Mouse (Mus musculus) heart, embryonic 13.5 days (tissue): ENCODE measurements around the gene Polr1e. TPM values are rescaled to one million over a fixed set of nuclear protein-coding genes. Genes with fewer than 3 reads are reported as not detected.

Experiments
- ATAC-seq: fragments of 200-750 bp; cut with Nextera tagmentation; 2 replicates; pipeline ENCODE4 v1.8.0; 2017; ENCODE audit warnings: moderate TSS enrichment; ENCODE audit not compliant: insufficient number of reproducible peaks, low FRiP score, low TSS enrichment; ENCODE audit errors: extremely low read depth
- H3K27ac ChIP-seq: fragments of 300-500 bp; sonication (generic); replicated peaks from 2 replicates; pipeline ENCODE4 v1.5.1; 2015; ENCODE audit warnings: moderate library complexity, mild to moderate bottlenecking, inconsistent platforms
- H3K27me3 ChIP-seq: fragments of 300-500 bp; sonication (generic); replicated peaks from 2 replicates; pipeline ENCODE4 v1.6.1; 2015; ENCODE audit warnings: mild to moderate bottlenecking, inconsistent platforms
- H3K36me3 ChIP-seq: fragments of 300-500 bp; sonication (generic); 2 replicates; pipeline ENCODE4 v1.6.1; 2015; ENCODE audit warnings: mild to moderate bottlenecking, inconsistent platforms
- H3K4me1 ChIP-seq: fragments of 300-500 bp; sonication (generic); 2 replicates; pipeline ENCODE4 v1.6.1; 2015; ENCODE audit warnings: inconsistent platforms
- H3K4me2 ChIP-seq: fragments of 300-500 bp; sonication (generic); 2 replicates; pipeline ENCODE4 v1.6.1; 2015; ENCODE audit warnings: inconsistent platforms, mild to moderate bottlenecking, moderate library complexity
- H3K4me3 ChIP-seq: fragments of 300-500 bp; sonication (generic); 2 replicates; pipeline ENCODE4 v1.5.1; 2015; ENCODE audit warnings: moderate library complexity, mild to moderate bottlenecking, inconsistent platforms
- H3K9ac ChIP-seq: fragments of 300-500 bp; sonication (generic); 2 replicates; pipeline ENCODE4 v1.6.1; 2015; ENCODE audit warnings: inconsistent platforms, mild to moderate bottlenecking, moderate library complexity
- H3K9me3 ChIP-seq: fragments of 300-500 bp; sonication (generic); 2 replicates; pipeline ENCODE4 v1.6.1; 2016; ENCODE audit warnings: inconsistent platforms
- WGBS: fragments of 180-500 bp; shearing (Covaris S2); methylation state at CpG from one replicate; pipeline ENCODE4 v1.1.7; 2015; ENCODE audit warnings: mixed read lengths; 5-methylcytosine and 5-hydroxymethylcytosine counted together
- polyA plus RNA-seq: library from polyadenylated mRNA; unstranded; fragments of >200 nt; fragmentation: Nextera tagmentation; extraction: Ambion mirVana; gene quantifications from 2 replicates; pipeline ENCODE4 v1.2.1, GENCODE M21; 2015

Polr1e gene
- polyA plus RNA-seq, 1 experiment from 2014 or later: 60.3 TPM

DNA sequence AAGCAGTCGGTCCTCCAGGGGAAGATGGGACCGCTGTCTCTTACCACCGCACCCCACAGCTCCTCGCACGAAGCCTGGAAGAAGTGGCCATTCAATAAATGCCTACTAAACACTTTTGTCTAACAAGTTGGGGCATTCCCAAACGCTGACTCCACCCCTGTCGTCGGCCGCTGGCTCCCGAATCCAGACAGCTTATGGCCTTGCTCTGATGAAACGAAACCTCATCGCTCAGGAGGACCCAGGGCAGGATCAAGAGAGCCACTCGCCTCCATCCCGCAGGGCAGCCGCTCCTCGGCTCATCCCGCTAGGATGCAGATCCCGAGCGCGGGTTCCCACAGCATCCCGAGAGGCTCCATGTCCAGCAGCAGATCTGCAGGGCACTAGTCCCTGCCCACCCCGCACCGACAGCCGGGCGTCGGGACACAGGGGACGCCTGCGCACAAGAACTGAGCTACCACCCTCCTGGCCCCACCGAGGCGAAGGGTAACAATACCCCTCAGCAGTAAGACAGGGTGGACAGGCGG is 6.7 kb upstream of the Polr1e start:
- Histone ChIP-seq H3K9me3 (no peaks in the 10 kb centered on the region), H3K36me3 (no peaks in the 10 kb centered on the region), H3K27me3 (no peaks in the 10 kb centered on the region), H3K4me2 (peak overlapping the region; percentile 92), H3K4me3 (peak overlapping the region; percentile 92), H3K27ac (peak overlapping the region; percentile 98), H3K4me1 (peaks cover 24% of the 10 kb centered on the region), H3K9ac (peak overlapping the region; percentile 95)
- under 1% methylated on average over 31 of the region's 31 CpGs for WGBS
- peak; percentile 57 for ATAC-seq

GRCm38 (mm10) chr4:45012105-45012975 is 6.0 kb upstream of the Polr1e start, which contains the start of gene Zbtb5:
Zbtb5 (minus strand) TSS chr4:45012412.
- no peaks in the 10 kb centered on the region for H3K9me3 ChIP-seq
- H3K4me1 ChIP-seq: peaks cover 24% of the 10 kb centered on the region
- no peaks in the 10 kb centered on the region for H3K36me3 ChIP-seq
- H3K27me3 ChIP-seq: no peaks in the 10 kb centered on the region
- H3K27ac ChIP-seq: peak within 1 kb of the TSS; percentile 98
- peak within 1 kb of the TSS; percentile 92 for H3K4me3 ChIP-seq
- H3K4me2 ChIP-seq: peak within 1 kb of the TSS; percentile 92
- peak; percentile 97 for ATAC-seq
- H3K9ac ChIP-seq: peak within 1 kb of the TSS; percentile 95
- under 1% methylated on average over 62 of the region's 63 CpGs for WGBS

- ATAC-seq: no peak
- Histone ChIP-seq H3K4me1 (peaks cover 24% of the 10 kb centered on the region), H3K4me2 (peak overlapping the region; percentile 82), H3K9ac (peak overlapping the region; percentile 93), H3K9me3 (no peaks in the 10 kb centered on the region), H3K27me3 (no peaks in the 10 kb centered on the region), H3K4me3 (peak overlapping the region; percentile 92), H3K36me3 (no peaks in the 10 kb centered on the region), H3K27ac (peak overlapping the region; percentile 89)
- under 1% methylated on average over 13 of the region's 13 CpGs for WGBS
Measured at GRCm38 (mm10) chr4:45013031-45013431, 5.4 kb upstream of the Polr1e start.

DNA sequence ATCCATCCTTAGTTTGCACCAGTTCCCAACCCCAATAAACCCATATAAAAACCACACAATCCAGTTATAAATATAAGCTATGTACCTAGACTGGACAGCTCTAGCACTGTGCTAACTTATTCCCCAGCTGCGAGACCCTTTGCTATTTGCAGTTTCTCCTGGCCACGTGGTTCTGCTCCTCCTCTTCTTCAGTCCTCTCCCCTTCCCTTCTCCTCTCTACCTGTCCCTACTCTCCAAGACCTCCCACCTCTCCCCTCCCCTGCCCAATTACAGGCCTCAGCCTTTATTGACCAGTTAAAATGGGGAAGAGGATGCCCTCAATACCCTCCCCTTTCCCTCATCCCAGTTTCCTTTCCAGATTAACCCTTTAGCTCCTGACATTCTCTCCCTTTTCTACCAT is 4.8 kb upstream of the Polr1e start:
- peak overlapping the region; percentile 93 for H3K9ac ChIP-seq
- ATAC-seq: no peak

GRCm38 (mm10) chr4:45015615-45016014 is 2.8 kb upstream of the Polr1e start:
- no peak overlapping the region for H3K4me2 ChIP-seq
- no peak for ATAC-seq
- H3K27me3 ChIP-seq: no peaks in the 10 kb centered on the region
- H3K27ac ChIP-seq: no peak overlapping the region
- H3K9ac ChIP-seq: peak overlapping the region; percentile 20; the same call in 1 of the 2 replicates
- no peaks in the 10 kb centered on the region for H3K36me3 ChIP-seq
- 14% methylated on average over 3 of the region's 3 CpGs for WGBS
- H3K4me1 ChIP-seq: peaks cover 31% of the 10 kb centered on the region
- H3K4me3 ChIP-seq: no peak overlapping the region
- H3K9me3 ChIP-seq: no peaks in the 10 kb centered on the region

More for the DNA sequence above, 4.8 kb upstream of the Polr1e start:
- Histone ChIP-seq H3K27me3 (no peaks in the 10 kb centered on the region), H3K4me2 (peak overlapping the region; percentile 82), H3K4me1 (peaks cover 24% of the 10 kb centered on the region), H3K4me3 (peak overlapping the region; percentile 92), H3K9me3 (no peaks in the 10 kb centered on the region), H3K27ac (peak overlapping the region; percentile 89), H3K36me3 (no peaks in the 10 kb centered on the region)
- 8% methylated on average over 2 of the region's 2 CpGs for WGBS

DNA sequence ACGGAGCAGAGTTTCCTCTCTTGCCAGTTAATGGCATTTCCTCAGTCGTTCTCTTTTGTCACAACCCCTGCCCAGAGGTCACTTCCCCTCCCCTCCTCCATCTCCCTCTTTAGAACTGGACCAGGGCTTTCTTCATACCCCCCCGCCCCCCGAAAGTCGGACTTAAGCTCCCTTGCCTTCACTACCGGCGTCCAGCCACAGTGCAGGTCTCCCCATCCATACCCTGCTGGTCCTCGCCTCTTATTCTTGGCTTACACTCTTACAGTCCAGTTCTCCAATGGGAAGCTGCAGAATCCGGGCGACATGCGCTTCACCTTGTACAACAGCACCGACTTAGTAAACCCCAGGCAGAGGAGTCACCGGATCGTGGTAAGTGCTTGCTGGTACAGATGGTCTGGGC is 626 bp downstream of the Polr1e start:
- H3K9me3 ChIP-seq: no peaks in the 10 kb centered on the region
- no peak for ATAC-seq
- WGBS: 2% methylated on average over 14 of the region's 14 CpGs
- H3K27ac ChIP-seq: peak overlapping the region; percentile 53; the same call in 1 of the 2 replicates
- H3K4me1 ChIP-seq: peaks cover 23% of the 10 kb centered on the region
- peak overlapping the region; percentile 95 for H3K4me2 ChIP-seq
- peak overlapping the region; percentile 85 for H3K9ac ChIP-seq
- H3K27me3 ChIP-seq: no peaks in the 10 kb centered on the region
- peaks cover 31% of the 10 kb centered on the region for H3K36me3 ChIP-seq
- peak overlapping the region; percentile 82 for H3K4me3 ChIP-seq

GRCm38 (mm10) chr4:45026459-45026858 is 8.1 kb downstream of the Polr1e start:
- ATAC-seq: no peak
- peaks cover 98% of the 10 kb centered on the region for H3K36me3 ChIP-seq
- H3K27me3 ChIP-seq: no peaks in the 10 kb centered on the region
- no peaks in the 10 kb centered on the region for H3K9me3 ChIP-seq
- H3K4me2 ChIP-seq: no peak overlapping the region
- 88% methylated on average over 4 of the region's 4 CpGs for WGBS
- H3K4me3 ChIP-seq: no peak overlapping the region
- H3K27ac ChIP-seq: no peak overlapping the region
- no peaks in the 10 kb centered on the region for H3K4me1 ChIP-seq
- H3K9ac ChIP-seq: no peak overlapping the region

DNA sequence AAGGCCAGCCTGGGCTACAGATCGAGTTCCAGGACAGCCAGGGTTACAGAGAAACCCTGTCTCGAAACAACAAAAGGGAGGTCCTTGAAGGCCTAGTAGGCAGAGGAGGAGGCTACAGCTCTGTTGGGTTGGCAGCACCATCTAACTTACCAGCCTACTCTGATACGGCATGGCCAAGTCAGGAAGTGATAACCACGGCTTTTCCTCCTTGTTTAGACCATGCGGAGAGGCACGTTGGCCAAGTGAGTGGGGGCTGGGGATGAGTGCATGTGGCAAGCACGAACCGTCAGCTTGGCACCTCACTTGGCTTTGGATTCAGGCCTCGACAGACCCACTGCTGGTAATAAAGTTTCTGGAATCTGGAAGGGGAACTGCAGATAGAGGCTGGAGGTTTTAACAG is 14.2 kb downstream of the Polr1e start:
- Histone ChIP-seq H3K9ac (no peak overlapping the region), H3K4me1 (peaks cover 31% of the 10 kb centered on the region), H3K4me2 (no peak overlapping the region), H3K9me3 (no peaks in the 10 kb centered on the region), H3K36me3 (peaks cover 90% of the 10 kb centered on the region), H3K27ac (no peak overlapping the region), H3K4me3 (no peak overlapping the region), H3K27me3 (no peaks in the 10 kb centered on the region)
- ATAC-seq: no peak
- WGBS: 82% methylated on average over 9 of the region's 9 CpGs

GRCm38 (mm10) chr4:45034693-45035628 is 16.6 kb downstream of the Polr1e start:
- Histone ChIP-seq H3K27me3 (no peaks in the 10 kb centered on the region), H3K4me2 (no peak overlapping the region), H3K27ac (peak overlapping the region; percentile 63), H3K9ac (peak overlapping the region; percentile 63), H3K4me3 (no peak overlapping the region), H3K36me3 (peaks cover 72% of the 10 kb centered on the region), H3K4me1 (peaks cover 39% of the 10 kb centered on the region), H3K9me3 (no peaks in the 10 kb centered on the region)
- no peak for ATAC-seq
- 66% methylated on average over 16 of the region's 16 CpGs for whole genome bisulfite sequencing

- Histone ChIP-seq H3K4me1 (peaks cover 39% of the 10 kb centered on the region), H3K27ac (peak overlapping the region; percentile 63), H3K9me3 (no peaks in the 10 kb centered on the region), H3K9ac (no peak overlapping the region), H3K27me3 (no peaks in the 10 kb centered on the region), H3K36me3 (peaks cover 72% of the 10 kb centered on the region), H3K4me2 (no peak overlapping the region), H3K4me3 (no peak overlapping the region)
- 88% methylated on average over 10 of the region's 10 CpGs for WGBS
- no peak for ATAC-seq
Measured at GRCm38 (mm10) chr4:45036048-45036447, 17.7 kb downstream of the Polr1e start.

DNA sequence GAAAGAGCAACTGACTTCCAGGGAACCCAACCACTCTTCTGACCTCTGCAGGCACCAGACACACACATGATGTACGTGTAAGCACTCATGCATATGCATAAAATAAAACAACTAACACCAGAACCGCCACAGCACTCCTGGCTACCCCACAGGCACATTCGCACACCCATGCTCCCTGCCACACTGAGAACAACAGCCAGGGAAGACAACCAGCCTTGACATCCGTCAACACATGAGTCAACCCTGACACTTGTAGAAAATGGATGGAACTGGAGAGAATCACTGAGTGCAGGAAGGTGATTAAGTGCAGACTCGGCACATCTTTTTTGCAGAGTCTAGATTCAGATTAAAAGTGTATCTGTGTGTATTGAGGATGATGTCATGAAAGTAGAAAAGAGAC is 18.2 kb downstream of the Polr1e start:
- ATAC-seq: no peak
- H3K4me1 ChIP-seq: peaks cover 39% of the 10 kb centered on the region
- H3K4me2 ChIP-seq: no peak overlapping the region
- peak overlapping the region; percentile 95 for H3K27ac ChIP-seq
- no peak overlapping the region for H3K9ac ChIP-seq
- H3K9me3 ChIP-seq: no peaks in the 10 kb centered on the region
- H3K36me3 ChIP-seq: peaks cover 72% of the 10 kb centered on the region
- no peaks in the 10 kb centered on the region for H3K27me3 ChIP-seq
- WGBS: 84% methylated on average over 5 of the region's 5 CpGs
- no peak overlapping the region for H3K4me3 ChIP-seq
